Mouse (Mus musculus) CH12.LX (cell line): ENCODE measurements around the gene Stard10. TPM values are rescaled to one million over a fixed set of nuclear protein-coding genes. Genes with fewer than 3 reads are reported as not detected.

Experiments used
- DNase-seq: peaks from one replicate; pipeline ENCODE4 v3.0.0-alpha.2; 2013; ENCODE audit errors: extremely low read depth
- H3K27ac ChIP-seq: 2 replicates; pipeline ENCODE4 v1.5.1; 2012; ENCODE audit warnings: low read depth, mild to moderate bottlenecking, control low read depth, moderate library complexity; ENCODE audit not compliant: insufficient read depth
- H3K27me3 ChIP-seq: replicated peaks from 2 replicates; pipeline ENCODE3; 2012; ENCODE audit warnings: inconsistent platforms
- H3K36me3 ChIP-seq, 2 experiments: replicated peaks in 1 of 2; 2 replicates each; pipeline versions ENCODE3 to v1.6.1; 2012; ENCODE audit warnings: inconsistent platforms in 1 of 2, low read length in 1 of 2, mild to moderate bottlenecking in 1 of 2, mixed read lengths in 1 of 2, moderate library complexity in 1 of 2; ENCODE audit not compliant: control insufficient read depth in 1 of 2, insufficient read depth in 1 of 2
- H3K4me1 ChIP-seq, 2 experiments: 2 replicates each; pipeline ENCODE4 v1.6.1; 2012; ENCODE audit warnings: inconsistent platforms in 1 of 2, moderate library complexity in 1 of 2; ENCODE audit not compliant: insufficient read depth in 2 of 2, control insufficient read depth in 1 of 2
- H3K4me2 ChIP-seq: 2 replicates; pipeline ENCODE4 v1.6.1; 2012; ENCODE audit warnings: low read depth, mild to moderate bottlenecking, control low read depth; ENCODE audit not compliant: poor library complexity, insufficient read depth, severe bottlenecking
- H3K4me3 ChIP-seq, 3 experiments: fragments of 150-350 bp in 1 of 3; sonication (generic) in 1 of 3; replicated peaks in 1 of 3; 2 replicates each; pipeline versions ENCODE3 to v1.5.1; 2011 to 2012; ENCODE audit warnings: low read depth in 2 of 3, low read length in 2 of 3, mild to moderate bottlenecking in 2 of 3, moderate library complexity in 2 of 3, control low read depth in 1 of 3, improper control_type of control experiment in 1 of 3, inconsistent platforms in 1 of 3, mixed read lengths in 1 of 3; ENCODE audit not compliant: poor library complexity in 1 of 3
- H3K79me2 ChIP-seq: replicated peaks from 2 replicates; pipeline ENCODE4 v1.6.1; 2012; ENCODE audit warnings: mild to moderate bottlenecking, moderate library complexity; ENCODE audit not compliant: control insufficient read depth, poor library complexity, insufficient read depth, severe bottlenecking; ENCODE audit errors: extremely low read depth
- H3K9ac ChIP-seq: 2 replicates; pipeline ENCODE4 v1.6.1; 2012; ENCODE audit warnings: low read depth, mild to moderate bottlenecking, control low read depth, moderate library complexity; ENCODE audit not compliant: insufficient read depth
- H3K9me3 ChIP-seq: replicated peaks from 2 replicates; pipeline ENCODE3; 2012; ENCODE audit warnings: low read length, inconsistent platforms, mixed read lengths
- CHD1 ChIP-seq: IDR thresholded peaks from 2 replicates; pipeline ENCODE4 v1.6.1; 2012; ENCODE audit warnings: low read depth, low read length, improper control_type of control experiment, inconsistent platforms
- CHD2 ChIP-seq: IDR thresholded peaks from 2 replicates; pipeline ENCODE4 v1.6.1; 2011; ENCODE audit warnings: low read length, improper control_type of control experiment
- CTCF ChIP-seq, 2 experiments: IDR thresholded peaks in 1 of 2; conservative IDR thresholded peaks in 1 of 2; 2 replicates each; pipeline ENCODE4 v1.5.1; 2011 to 2012; ENCODE audit warnings: low read depth in 2 of 2, low read length in 2 of 2, improper control_type of control experiment in 1 of 2, inconsistent platforms in 1 of 2, mild to moderate bottlenecking in 1 of 2, moderate library complexity in 1 of 2
- E2F4 ChIP-seq: IDR thresholded peaks from 2 replicates; pipeline ENCODE4 v1.6.1; 2011; ENCODE audit warnings: low read depth, low read length, improper control_type of control experiment; ENCODE audit not compliant: insufficient replicate concordance
- GABPA ChIP-seq: IDR thresholded peaks from 2 replicates; pipeline ENCODE4 v1.6.1; 2012; ENCODE audit warnings: low read depth, low read length, improper control_type of control experiment, inconsistent platforms; ENCODE audit not compliant: insufficient replicate concordance
- HCFC1 ChIP-seq: IDR thresholded peaks from 2 replicates; pipeline ENCODE4 v1.6.1; 2012; ENCODE audit warnings: low read depth, mild to moderate bottlenecking, inconsistent platforms, low read length, improper control_type of control experiment
- IRF4 ChIP-seq: IDR thresholded peaks from 2 replicates; pipeline ENCODE4 v1.6.1; 2014; ENCODE audit warnings: low read depth, mild to moderate bottlenecking, inconsistent platforms, low read length, improper control_type of control experiment
- JUN ChIP-seq: IDR thresholded peaks from 2 replicates; pipeline ENCODE4 v1.6.1; 2011; ENCODE audit warnings: low read depth, mild to moderate bottlenecking, low read length, improper control_type of control experiment, moderate library complexity; ENCODE audit not compliant: insufficient read depth
- MAFK ChIP-seq: IDR thresholded peaks from 2 replicates; pipeline ENCODE4 v1.6.1; 2011; ENCODE audit warnings: low read length, improper control_type of control experiment; ENCODE audit not compliant: insufficient replicate concordance
- MAX ChIP-seq: IDR thresholded peaks from 2 replicates; pipeline ENCODE4 v1.6.1; 2011; ENCODE audit warnings: low read length, improper control_type of control experiment
- MEF2A ChIP-seq: IDR thresholded peaks from 2 replicates; pipeline ENCODE4 v1.6.1; 2014; ENCODE audit warnings: low read depth, mild to moderate bottlenecking, inconsistent platforms, low read length, improper control_type of control experiment, borderline replicate concordance
- NELFE ChIP-seq: IDR thresholded peaks from 2 replicates; pipeline ENCODE4 v1.6.1; 2011; ENCODE audit warnings: low read depth, low read length, improper control_type of control experiment
- POLR2A ChIP-seq: IDR thresholded peaks from 2 replicates; pipeline ENCODE4 v1.6.1; 2011; ENCODE audit warnings: low read depth, mild to moderate bottlenecking, improper control_type of control experiment, low read length
- SMC3 ChIP-seq: IDR thresholded peaks from 2 replicates; pipeline ENCODE4 v1.6.1; 2011; ENCODE audit warnings: low read depth, low read length, improper control_type of control experiment
- TCF12 ChIP-seq: IDR thresholded peaks from 2 replicates; pipeline ENCODE4 v1.6.1; 2014; ENCODE audit warnings: low read depth, mild to moderate bottlenecking, inconsistent platforms, low read length, improper control_type of control experiment
- UBTF ChIP-seq: IDR thresholded peaks from 2 replicates; pipeline ENCODE4 v1.6.1; 2012; ENCODE audit warnings: low read depth, mild to moderate bottlenecking, inconsistent platforms, low read length, improper control_type of control experiment, moderate library complexity
- USF1 ChIP-seq: IDR thresholded peaks from 2 replicates; pipeline ENCODE4 v1.6.1; 2014; ENCODE audit warnings: low read depth, mild to moderate bottlenecking, inconsistent platforms, low read length, improper control_type of control experiment
- ZMIZ1 ChIP-seq: IDR thresholded peaks from 2 replicates; pipeline ENCODE4 v1.6.1; 2012; ENCODE audit warnings: low read depth, mild to moderate bottlenecking, inconsistent platforms, low read length, improper control_type of control experiment
- ZNF384 ChIP-seq: IDR thresholded peaks from 2 replicates; pipeline ENCODE4 v1.6.1; 2012; ENCODE audit warnings: low read depth, low read length, improper control_type of control experiment, inconsistent platforms
- dilution Hi-C: fragments of 300-500 bp; cut with MboI; formaldehyde crosslinking; loops from 2 replicates; pipeline ENCODE4 v1.14.3; 2020; ENCODE audit warnings: low sequenced_read_pairs; ENCODE audit not compliant: extremely low pct_unique_long_range_greater_than_20kb, extremely low pct_ligation_motif_present
- in situ Hi-C: fragments of 300-500 bp; cut with MboI; formaldehyde crosslinking; loops from 3 replicates; pipeline ENCODE4 v1.14.3; 2019; ENCODE audit warnings: low sequenced_read_pairs, low pct_ligation_motif_present, low pct_unique_long_range_greater_than_20kb, mixed read lengths
- polyA plus RNA-seq: library from polyadenylated mRNA; unstranded; fragments of >175 nt; gene quantifications from 2 replicates; pipeline ENCODE4 v1.2.1, GENCODE M21; 2012; ENCODE audit warnings: low read depth; ENCODE audit not compliant: insufficient read length
- total RNA-seq, 2 experiments: library from RNA; depleted of rRNA; stranded (reverse); fragments of 300-350 nt in 1 of 2; fragments of >200 nt in 1 of 2; gene quantifications; 2 replicates each; pipeline ENCODE4 v1.2.3; 2012 to 2014

Stard10 gene
- total and polyA plus RNA-seq, 3 experiments: 2.4 to 12.7 (median 6.7) TPM

DNA sequence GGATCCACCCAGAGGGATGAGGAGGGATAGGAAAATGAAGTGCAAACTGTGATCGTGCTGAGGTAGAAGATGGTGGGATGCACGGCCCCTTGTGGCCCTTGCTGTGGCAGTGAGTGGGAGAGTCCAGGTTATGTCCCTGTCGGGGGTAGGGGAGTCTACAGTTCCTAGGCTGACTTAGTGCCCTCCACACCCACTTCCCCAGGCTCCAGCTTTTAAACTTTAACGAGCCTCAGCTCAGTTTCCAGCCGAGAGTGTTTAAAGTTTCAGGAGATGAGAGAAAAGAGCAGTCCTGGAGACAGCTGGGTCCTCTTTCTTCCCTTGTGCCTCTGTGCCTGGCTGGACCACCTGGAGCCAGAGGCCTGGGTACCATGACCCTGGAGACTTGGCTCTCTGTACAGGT is 10.4 kb downstream of the Stard10 start:
- no peak overlapping the region for H3K4me2 ChIP-seq
- H3K4me3 ChIP-seq: no peak overlapping the region
- H3K4me1 ChIP-seq: peaks cover 3 to 11% of the 10 kb centered on the region in 2 experiments; a peak in 2 of 4 replicates
- peaks cover 13% of the 10 kb centered on the region for H3K27me3 ChIP-seq
- no peaks in the 10 kb centered on the region for H3K9me3 ChIP-seq
- TF ChIP-seq MEF2A (no peak), IRF4 (no peak), NELFE (no peak), CTCF (conservative IDR thresholded peaks at IDR 0.05 in 1 of 2, IDR thresholded peaks at IDR 0.05 in 1 of 2; ENCODE audit: low read depth in 2 of 2, low read length in 2 of 2) (no peak), SMC3 (no peak), HCFC1 (no peak), CHD2 (no peak), GABPA (no peak), USF1 (no peak), UBTF (no peak), E2F4 (no peak), TCF12 (no peak), CHD1 (no peak), ZMIZ1 (no peak), MAX (no peak)
- no peak overlapping the region for H3K9ac ChIP-seq
- in situ Hi-C loops (no loop called here), dilution Hi-C loops (no loop called here)
- no peak for DNase-seq
- no peaks in the 10 kb centered on the region for H3K79me2 ChIP-seq
- H3K27ac ChIP-seq: no peak overlapping the region
- H3K36me3 ChIP-seq: no peaks in the 10 kb centered on the region

DNA sequence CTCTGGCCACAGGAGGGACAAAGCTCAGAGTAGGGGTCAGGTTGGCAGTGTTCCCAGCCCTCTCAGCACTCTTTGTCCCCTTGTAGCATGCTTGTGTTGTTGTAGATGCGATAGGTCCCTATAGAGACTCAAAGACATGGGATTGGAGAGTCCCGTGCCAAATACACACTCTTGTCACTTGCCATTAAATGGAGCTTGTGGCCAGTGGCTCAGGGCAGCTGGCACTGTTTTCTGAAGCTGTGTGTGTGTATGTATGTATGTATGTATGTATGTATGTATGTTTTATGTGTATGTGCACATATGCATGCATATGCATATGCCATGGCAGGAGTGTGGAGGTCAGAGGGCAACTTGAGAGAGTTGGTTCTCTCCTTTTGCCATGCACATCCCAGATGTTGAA is 10.9 kb downstream of the Stard10 start:
- Histone ChIP-seq H3K9me3 (no peaks in the 10 kb centered on the region), H3K4me3 (no peak overlapping the region), H3K9ac (no peak overlapping the region), H3K27ac (no peak overlapping the region), H3K27me3 (peaks cover 8% of the 10 kb centered on the region), H3K36me3 (no peaks in the 10 kb centered on the region), H3K4me2 (no peak overlapping the region), H3K4me1 (peaks cover 0 to 11% of the 10 kb centered on the region in 2 experiments; a peak in 2 of 4 replicates)
- DNase-seq: no peak
- in situ Hi-C loops: no loop called here
- dilution Hi-C loops: no loop called here
- TF ChIP-seq MAFK (no peak), ZNF384 (no peak), JUN (no peak), USF1 (no peak), POLR2A (no peak)
- TF ChIP-seq, all 38 proteins: peak for 0
- no peaks in the 10 kb centered on the region for H3K79me2 ChIP-seq
